Mouse (Mus musculus): ENCODE measurements around the gene Xrcc5. TPM values are rescaled to one million over a fixed set of nuclear protein-coding genes. Genes with fewer than 3 reads are reported as not detected.

The Xrcc5 gene
- total and polyA plus RNA-seq, 3 experiments, result 32.7 to 47.2 TPM; not detected in 1

GRCm38 (mm10) chr1:72401331-72402069 lies 94.3 kb downstream of the Xrcc5 start:
- no peaks in the 10 kb centered on the region for H3K4me1 ChIP-seq (ENCODE audit: control insufficient read depth in 1 of 2, insufficient read depth in 2 of 2, low read length in 2 of 2)
- no peak overlapping the region for H3K4me3 ChIP-seq (ENCODE audit: control insufficient read depth in 1 of 2, insufficient read depth in 1 of 2, low read depth in 2 of 2, low read length in 2 of 2)
- no peaks in the 10 kb centered on the region for H3K9me3 ChIP-seq (replicated peaks; ENCODE audit: insufficient read depth, low read length)
- no peak for DNase-seq (ENCODE audit: low read depth, low spot score)
- no peaks in the 10 kb centered on the region for H3K79me2 ChIP-seq (ENCODE audit: control insufficient read depth, insufficient read depth, low read length, poor library complexity)
- no peaks in the 10 kb centered on the region for H3K36me3 ChIP-seq (ENCODE audit: control insufficient read depth in 1 of 2, insufficient read depth in 2 of 2, low read length in 2 of 2)
- H3K27ac ChIP-seq (ENCODE audit: control insufficient read depth, low read depth, low read length), result no peak overlapping the region
- no peaks in the 10 kb centered on the region for H3K27me3 ChIP-seq (ENCODE audit: control insufficient read depth in 1 of 2, insufficient read depth in 2 of 2, low read length in 2 of 2)
- TF ChIP-seq BHLHE40 (IDR thresholded peaks at IDR 0.05; ENCODE audit: borderline replicate concordance, low read depth, low read length) (no peak), MAZ (IDR thresholded peaks at IDR 0.05; ENCODE audit: low read depth, low read length) (no peak), CTCF (IDR thresholded peaks at IDR 0.05 in 2 of 3, conservative IDR thresholded peaks at IDR 0.05 in 1 of 3; ENCODE audit: control insufficient read depth in 1 of 3, insufficient read depth in 1 of 3, low read depth in 2 of 3, low read length in 3 of 3, poor library complexity in 1 of 3, severe bottlenecking in 1 of 3) (no peak), UBTF (IDR thresholded peaks at IDR 0.05; ENCODE audit: borderline replicate concordance, insufficient read depth, low read depth, low read length) (no peak), USF2 (IDR thresholded peaks at IDR 0.05; ENCODE audit: borderline replicate concordance in 1 of 2, insufficient read depth in 1 of 2, low read depth in 1 of 2, low read length in 2 of 2) (no peak), RAD21 (IDR thresholded peaks at IDR 0.05; ENCODE audit: low read depth, low read length) (no peak), MXI1 (IDR thresholded peaks at IDR 0.05; ENCODE audit: low read depth, low read length) (no peak), MAX (IDR thresholded peaks at IDR 0.05; ENCODE audit: low read length) (no peak), E2F4 (IDR thresholded peaks at IDR 0.05; ENCODE audit: borderline replicate concordance, low read depth, low read length) (no peak), RCOR1 (IDR thresholded peaks at IDR 0.05; ENCODE audit: low read depth, low read length) (no peak), HCFC1 (IDR thresholded peaks at IDR 0.05; ENCODE audit: low read depth, low read length) (no peak), TAL1 (IDR thresholded peaks at IDR 0.05; ENCODE audit: low read length) (no peak), JUND (IDR thresholded peaks at IDR 0.05; ENCODE audit: low read depth, low read length) (no peak)
- no peak overlapping the region for H3K9ac ChIP-seq (ENCODE audit: control insufficient read depth, low read depth, low read length, poor library complexity, severe bottlenecking)

GRCm38 (mm10) chr1:72406505-72407079 lies 99.4 kb downstream of the Xrcc5 start:
- no peak overlapping the region for H3K9ac ChIP-seq (ENCODE audit: control insufficient read depth, low read depth, low read length, poor library complexity, severe bottlenecking)
- no peak overlapping the region for H3K27ac ChIP-seq (ENCODE audit: control insufficient read depth, low read depth, low read length)
- no peaks in the 10 kb centered on the region; a peak in 1 of 4 replicates for H3K27me3 ChIP-seq (ENCODE audit: control insufficient read depth in 1 of 2, insufficient read depth in 2 of 2, low read length in 2 of 2)
- TF ChIP-seq TCF12 (IDR thresholded peaks at IDR 0.05; ENCODE audit: low read depth, low read length), result no peak
- TF ChIP-seq GABPA (IDR thresholded peaks at IDR 0.05; ENCODE audit: low read depth, low read length), result no peak
- no peak for TF ChIP-seq SIN3A (IDR thresholded peaks at IDR 0.05; ENCODE audit: low read length)
- no peak for TF ChIP-seq TBP (IDR thresholded peaks at IDR 0.05; ENCODE audit: low read depth, low read length)
- TF ChIP-seq KAT2A (conservative IDR thresholded peaks at IDR 0.05; ENCODE audit: low read depth, low read length), result no peak
- DNase-seq (ENCODE audit: low read depth, low spot score), result no peak
- H3K4me3 ChIP-seq (ENCODE audit: control insufficient read depth in 1 of 2, insufficient read depth in 1 of 2, low read depth in 2 of 2, low read length in 2 of 2), result no peak overlapping the region
- H3K79me2 ChIP-seq (ENCODE audit: control insufficient read depth, insufficient read depth, low read length, poor library complexity), result no peaks in the 10 kb centered on the region
- H3K36me3 ChIP-seq (ENCODE audit: control insufficient read depth in 1 of 2, insufficient read depth in 2 of 2, low read length in 2 of 2), result no peaks in the 10 kb centered on the region
- no peaks in the 10 kb centered on the region for H3K4me1 ChIP-seq (ENCODE audit: control insufficient read depth in 1 of 2, insufficient read depth in 2 of 2, low read length in 2 of 2)
- H3K9me3 ChIP-seq (replicated peaks; ENCODE audit: insufficient read depth, low read length), result no peaks in the 10 kb centered on the region

All from MEL (cell line).